Mouse (Mus musculus) layer of hippocampus, adult 8-10 months (tissue): Measurements from ENCODE around the gene Bmpr1b. TPM values are rescaled to one million over a fixed set of nuclear protein-coding genes. Genes with fewer than 3 reads are reported as not detected.
A peak's percentile ranks its signal among the peaks of the same experiment; 100 is the strongest.

ENCODE experiments used
- DNase-seq, 2 experiments: peaks; one replicate each; pipeline ENCODE4 v3.0.0; 2022; ENCODE audit warnings: low spot score in 2 of 2
- total RNA-seq, 4 experiments: library from RNA; stranded (reverse); gene quantifications; 2 replicates each; pipeline ENCODE4 v1.2.4; 2022

Bmpr1b gene
- total RNA-seq, 4 experiments from 2014 or later, result 20.4 to 22.9 (median 21.7) TPM

- no peak for DNase-seq
Observed at GRCm38 (mm10) chr3:142043006-142043405, 126.2 kb downstream of the Bmpr1b start.

GRCm38 (mm10) chr3:142040345-142040744 lies 128.9 kb downstream of the Bmpr1b start:
- no peak for DNase-seq

- DNase-seq, result no peak
Observed at GRCm38 (mm10) chr3:142034160-142034559, 135.1 kb downstream of the Bmpr1b start.

- no peak for DNase-seq
Observed at GRCm38 (mm10) chr3:142019716-142020115, 149.5 kb downstream of the Bmpr1b start.

GRCm38 (mm10) chr3:141984548-141984947 lies 184.7 kb downstream of the Bmpr1b start:
- no peak for DNase-seq

GRCm38 (mm10) chr3:141981613-141982432 lies 187.4 kb downstream of the Bmpr1b start:
- DNase-seq, result peak in 1 of 2 experiments; percentile 4

GRCm38 (mm10) chr3:141966244-141966643 lies 203.0 kb downstream of the Bmpr1b start:
- DNase-seq, result no peak

GRCm38 (mm10) chr3:141952931-141953330 lies 216.3 kb downstream of the Bmpr1b start:
- DNase-seq, result no peak

GRCm38 (mm10) chr3:141950642-141951041 lies 218.6 kb downstream of the Bmpr1b start:
- DNase-seq, result no peak

- DNase-seq, result no peak
Observed at GRCm38 (mm10) chr3:141948506-141948905, 220.7 kb downstream of the Bmpr1b start.

- DNase-seq, result no peak
Observed at GRCm38 (mm10) chr3:141948096-141948495, 221.1 kb downstream of the Bmpr1b start.

- no peak for DNase-seq
Observed at GRCm38 (mm10) chr3:141946846-141947245, 222.4 kb downstream of the Bmpr1b start.

GRCm38 (mm10) chr3:141943317-141943742 lies 225.9 kb downstream of the Bmpr1b start:
- DNase-seq, result no peak

- no peak for DNase-seq
Observed at GRCm38 (mm10) chr3:141940207-141940606, 229.0 kb downstream of the Bmpr1b start.

- DNase-seq, result peak in 1 of 2 experiments; percentile 8
Observed at GRCm38 (mm10) chr3:141936594-141937272, 232.5 kb downstream of the Bmpr1b start.

- DNase-seq, result peak; percentile 51 to 56
Observed at GRCm38 (mm10) chr3:141932956-141933355, 236.3 kb downstream of the Bmpr1b start.

GRCm38 (mm10) chr3:141931372-141932092 lies 237.7 kb downstream of the Bmpr1b start:
- peak in 1 of 2 experiments; percentile 23 for DNase-seq

- no peak for DNase-seq
Observed at GRCm38 (mm10) chr3:141923442-141923841, 245.8 kb downstream of the Bmpr1b start.

GRCm38 (mm10) chr3:141921161-141921560 lies 248.1 kb downstream of the Bmpr1b start:
- DNase-seq, result no peak

GRCm38 (mm10) chr3:141919661-141920060 lies 249.6 kb downstream of the Bmpr1b start:
- DNase-seq, result no peak

- DNase-seq, result no peak
Observed at GRCm38 (mm10) chr3:141917166-141917565, 252.1 kb downstream of the Bmpr1b start.

- no peak for DNase-seq
Observed at GRCm38 (mm10) chr3:141915995-141916394, 253.2 kb downstream of the Bmpr1b start.
